Mouse (Mus musculus) urinary bladder, postnatal 0 days (tissue): Measurements from ENCODE around the gene Csnk2a2. TPM values are rescaled to one million over a fixed set of nuclear protein-coding genes. Genes with fewer than 3 reads are reported as not detected.

Experiments used
- polyA plus RNA-seq: library from polyadenylated mRNA; unstranded; fragments of >200 nt; fragmentation: Nextera tagmentation; extraction: Ambion mirVana; gene quantifications from 2 replicates; pipeline ENCODE4 v1.2.1, GENCODE M21; 2015

Gene Csnk2a2
- polyA plus RNA-seq: 5.8 and 7.1 TPM in 2 replicates

GRCm38 (mm10) chr8:95490006-95490405 is at the start of gene Csnk2a2:
TSS of gene Csnk2a2 (minus strand) at chr8:95490039.

GRCm38 (mm10) chr8:95533584-95534387 is 43.9 kb upstream of the Csnk2a2 start, which contains the start of gene Ccdc113:
TSS of gene Ccdc113 (plus strand) at chr8:95534085.

GRCm38 (mm10) chr8:95434686-95435439 is 55.0 kb downstream of the Csnk2a2 start, which contains the start of gene Cfap20:
TSS of gene Cfap20 (minus strand) at chr8:95434869.

Other genes with a start within 250 kb of the Csnk2a2 start
- 1.2 and 1.6 TPM in 2 replicates for gene Cngb1, start 183.5 kb downstream of the Csnk2a2 start, polyA plus RNA-seq
- 0.34 TPM in 1 of 2 replicates, not detected in the other for gene Tepp, start 179.5 kb downstream of the Csnk2a2 start, polyA plus RNA-seq
- 3.6 and 3.7 TPM in 2 replicates for gene Zfp319, start 158.1 kb downstream of the Csnk2a2 start, polyA plus RNA-seq
- gene Usb1, start 157.8 kb downstream of the Csnk2a2 start, polyA plus RNA-seq: 36.5 and 37.2 TPM in 2 replicates
- 7.3 and 7.8 TPM in 2 replicates for gene Mmp15, start 137.8 kb downstream of the Csnk2a2 start, polyA plus RNA-seq
- gene Cfap20, start 55.2 kb downstream of the Csnk2a2 start, polyA plus RNA-seq: 64.7 and 65.2 TPM in 2 replicates
- 0.39 and 0.45 TPM in 2 replicates for gene Ccdc113, start 44.0 kb upstream of the Csnk2a2 start, polyA plus RNA-seq
- gene Prss54, start 86.3 kb upstream of the Csnk2a2 start, polyA plus RNA-seq: not detected in 2 replicates
- 4.9 and 6.5 TPM in 2 replicates for gene Gins3, start 143.4 kb upstream of the Csnk2a2 start, polyA plus RNA-seq
- 17.6 and 25.0 TPM in 2 replicates for gene Ndrg4, start 186.9 kb upstream of the Csnk2a2 start, polyA plus RNA-seq
- gene Setd6, start 225.8 kb upstream of the Csnk2a2 start, polyA plus RNA-seq: 14.0 and 17.8 TPM in 2 replicates